Mouse (Mus musculus): ENCODE results near the gene Nedd9.

Gene Nedd9

GRCm38 (mm10) chr13:41453227-41454193, 33.7 kb downstream of the Nedd9 start:
- no peak for DNase-seq

GRCm38 (mm10) chr13:41450821-41451220, 36.3 kb downstream of the Nedd9 start:
- DNase-seq = no peak

GRCm38 (mm10) chr13:41449211-41449610, 38.0 kb downstream of the Nedd9 start:
- DNase-seq = no peak

GRCm38 (mm10) chr13:41447209-41447608, 40.0 kb downstream of the Nedd9 start:
- DNase-seq = no peak

- no peak for DNase-seq
These were observed 40.6 kb downstream of the Nedd9 start for GRCm38 (mm10) chr13:41446591-41446990.

- DNase-seq = no peak
These were observed 41.9 kb downstream of the Nedd9 start for GRCm38 (mm10) chr13:41445067-41445808.

- DNase-seq = no peak
These were observed 42.9 kb downstream of the Nedd9 start for GRCm38 (mm10) chr13:41444230-41444629.

- DNase-seq = no peak
These were observed 45.0 kb downstream of the Nedd9 start for GRCm38 (mm10) chr13:41442145-41442544.

GRCm38 (mm10) chr13:41440205-41440604, 47.0 kb downstream of the Nedd9 start:
- no peak for DNase-seq

GRCm38 (mm10) chr13:41437390-41437789, 49.8 kb downstream of the Nedd9 start:
- no peak for DNase-seq

GRCm38 (mm10) chr13:41436731-41437130, 50.4 kb downstream of the Nedd9 start:
- DNase-seq = no peak

- DNase-seq = no peak
These were observed 54.0 kb downstream of the Nedd9 start for GRCm38 (mm10) chr13:41433201-41433600.

GRCm38 (mm10) chr13:41431795-41432194, 55.4 kb downstream of the Nedd9 start:
- DNase-seq = no peak

- DNase-seq = no peak
These were observed 60.1 kb downstream of the Nedd9 start for GRCm38 (mm10) chr13:41427046-41427445.

GRCm38 (mm10) chr13:41423463-41424074, 63.6 kb downstream of the Nedd9 start:
- no peak for DNase-seq

GRCm38 (mm10) chr13:41422581-41422980, 64.6 kb downstream of the Nedd9 start:
- no peak for DNase-seq

GRCm38 (mm10) chr13:41420376-41420775, 66.8 kb downstream of the Nedd9 start:
- no peak for DNase-seq

GRCm38 (mm10) chr13:41418198-41418869, 68.8 kb downstream of the Nedd9 start:
- DNase-seq = no peak

- peak; percentile 59 for DNase-seq
These were observed 70.8 kb downstream of the Nedd9 start for GRCm38 (mm10) chr13:41416065-41417016.

- no peak for DNase-seq
These were observed 76.7 kb downstream of the Nedd9 start for GRCm38 (mm10) chr13:41410191-41411074.

- no peak for DNase-seq
These were observed 77.9 kb downstream of the Nedd9 start for GRCm38 (mm10) chr13:41409291-41409690.
